Mouse (Mus musculus): ENCODE data around the gene 2310011J03Rik. TPM values are rescaled to one million over a fixed set of nuclear protein-coding genes. Genes with fewer than 3 reads are reported as not detected.

Gene 2310011J03Rik
- total and polyA plus RNA-seq, 3 experiments, result 65.7 to 81.5 TPM; not detected in 1

DNA sequence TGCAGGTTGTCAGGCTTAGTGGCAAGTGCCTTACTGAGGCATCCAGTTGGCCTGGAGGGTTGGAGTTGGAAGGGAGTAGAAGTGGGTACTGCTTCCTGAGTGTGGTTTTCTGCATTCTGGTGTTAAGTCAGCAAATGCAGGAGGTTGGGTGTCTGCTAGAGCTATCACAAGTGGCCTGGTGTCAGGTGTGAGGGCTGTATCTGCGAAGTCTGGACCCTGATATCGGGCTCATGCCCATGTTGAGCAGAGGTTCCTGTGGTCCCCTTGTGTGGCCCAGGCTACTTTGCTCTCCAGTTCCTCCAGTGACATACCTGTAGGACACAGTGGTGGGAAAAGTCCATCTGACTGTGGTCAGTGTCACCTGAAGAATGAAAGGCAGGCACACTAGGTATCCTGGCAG is 50.2 kb downstream of the 2310011J03Rik start:
- Histone ChIP-seq H3K27ac (ENCODE audit: control insufficient read depth, low read depth, low read length) (no peak overlapping the region), H3K9ac (ENCODE audit: control insufficient read depth, low read depth, low read length, poor library complexity, severe bottlenecking) (no peak overlapping the region), H3K79me2 (ENCODE audit: control insufficient read depth, insufficient read depth, low read length, poor library complexity) (peaks cover 80% of the 10 kb centered on the region), H3K4me3 (ENCODE audit: control insufficient read depth in 1 of 2, insufficient read depth in 1 of 2, low read depth in 2 of 2, low read length in 2 of 2) (no peak overlapping the region), H3K36me3 (ENCODE audit: control insufficient read depth in 1 of 2, insufficient read depth in 2 of 2, low read length in 2 of 2) (peaks cover 4 to 21% of the 10 kb centered on the region in 2 experiments), H3K27me3 (ENCODE audit: control insufficient read depth in 1 of 2, insufficient read depth in 2 of 2, low read length in 2 of 2) (no peaks in the 10 kb centered on the region), H3K4me1 (ENCODE audit: control insufficient read depth in 1 of 2, insufficient read depth in 2 of 2, low read length in 2 of 2) (peaks cover 3 to 20% of the 10 kb centered on the region in 2 experiments; a peak in 2 of 4 replicates), H3K9me3 (replicated peaks; ENCODE audit: insufficient read depth, low read length) (no peaks in the 10 kb centered on the region)
- DNase-seq (ENCODE audit: low read depth, low spot score), result no peak
- TF ChIP-seq E2F4 (IDR thresholded peaks at IDR 0.05; ENCODE audit: borderline replicate concordance, low read depth, low read length), result no peak
- no peak for TF ChIP-seq SMC3 (IDR thresholded peaks at IDR 0.05; ENCODE audit: low read depth, low read length)
- TF ChIP-seq POLR2AphosphoS2 (IDR thresholded peaks at IDR 0.05; ENCODE audit: low read length), result no peak
- TF ChIP-seq TAL1 (IDR thresholded peaks at IDR 0.05; ENCODE audit: low read length), result no peak
- no peak for TF ChIP-seq MYC (IDR thresholded peaks at IDR 0.05; ENCODE audit: low read depth, low read length)
- no peak for TF ChIP-seq MXI1 (IDR thresholded peaks at IDR 0.05; ENCODE audit: low read depth, low read length)
- TF ChIP-seq POLR2AphosphoS5 (IDR thresholded peaks at IDR 0.05; ENCODE audit: borderline replicate concordance, low read depth, low read length), result no peak
- no peak for TF ChIP-seq POLR2A (IDR thresholded peaks at IDR 0.05; ENCODE audit: control insufficient read depth in 1 of 2, insufficient read depth in 1 of 2, low read depth in 1 of 2, low read length in 2 of 2, poor library complexity in 1 of 2)
- TF ChIP-seq UBTF (IDR thresholded peaks at IDR 0.05; ENCODE audit: borderline replicate concordance, insufficient read depth, low read depth, low read length), result no peak
- no peak for TF ChIP-seq HCFC1 (IDR thresholded peaks at IDR 0.05; ENCODE audit: low read depth, low read length)
- no peak for TF ChIP-seq ZC3H11A (IDR thresholded peaks at IDR 0.05; ENCODE audit: low read depth, low read length)
- TF ChIP-seq MAX (IDR thresholded peaks at IDR 0.05; ENCODE audit: low read length), result no peak
- no peak for TF ChIP-seq MAZ (IDR thresholded peaks at IDR 0.05; ENCODE audit: low read depth, low read length)
- TF ChIP-seq KAT2A (conservative IDR thresholded peaks at IDR 0.05; ENCODE audit: low read depth, low read length), result no peak
- TF ChIP-seq GATA1 (IDR thresholded peaks at IDR 0.05; ENCODE audit: low read depth, low read length), result no peak
- no peak for TF ChIP-seq SIN3A (IDR thresholded peaks at IDR 0.05; ENCODE audit: low read length)
- no peak for TF ChIP-seq ETS1 (IDR thresholded peaks at IDR 0.05; ENCODE audit: low read depth, low read length)
- no peak for TF ChIP-seq TBP (IDR thresholded peaks at IDR 0.05; ENCODE audit: low read depth, low read length)
- no peak for TF ChIP-seq RCOR1 (IDR thresholded peaks at IDR 0.05; ENCODE audit: low read depth, low read length)
- no peak for TF ChIP-seq MAFK (IDR thresholded peaks at IDR 0.05; ENCODE audit: borderline replicate concordance, low read depth, low read length)

Other genes with a start within 250 kb of the 2310011J03Rik start
- 14.6 and 15.8 TPM in 2 replicates for gene Sbno2, start 215.0 kb downstream of the 2310011J03Rik start, total RNA-seq (2012; rRNA removed)
- 10 to 100 TPM in 1 of 2 experiments, not detected in 1; 29.0 TPM for gene Sbno2, start 215.0 kb downstream of the 2310011J03Rik start, polyA plus RNA-seq (2012; ENCODE audit: insufficient read depth in 1 of 2, insufficient read length in 2 of 2, low read depth in 1 of 2, low replicate concordance in 2 of 2, missing spikeins in 1 of 2)
- gene Stk11, start 204.7 kb downstream of the 2310011J03Rik start, total RNA-seq (2012; rRNA removed), result 77.8 and 108 TPM in 2 replicates
- gene Stk11, start 204.7 kb downstream of the 2310011J03Rik start, polyA plus RNA-seq (2012; ENCODE audit: insufficient read depth in 1 of 2, insufficient read length in 2 of 2, low read depth in 1 of 2, low replicate concordance in 2 of 2, missing spikeins in 1 of 2), result 100 to 1,000 TPM in 1 of 2 experiments, not detected in 1; 188 TPM
- 308 and 324 TPM in 2 replicates for gene Atp5d, start 181.9 kb downstream of the 2310011J03Rik start, total RNA-seq (2012; rRNA removed)
- gene Atp5d, start 181.9 kb downstream of the 2310011J03Rik start, polyA plus RNA-seq (2012; ENCODE audit: insufficient read depth in 1 of 2, insufficient read length in 2 of 2, low read depth in 1 of 2, low replicate concordance in 2 of 2, missing spikeins in 1 of 2), result 100 to 1,000 TPM; 300 to 657 TPM
- gene Cbarp, start 179.7 kb downstream of the 2310011J03Rik start, total RNA-seq (2012; rRNA removed), result 4.8 and 6.8 TPM in 2 replicates
- gene Cbarp, start 179.7 kb downstream of the 2310011J03Rik start, polyA plus RNA-seq (2012; ENCODE audit: insufficient read depth in 1 of 2, insufficient read length in 2 of 2, low read depth in 1 of 2, low replicate concordance in 2 of 2, missing spikeins in 1 of 2), result 10 to 100 TPM in 1 of 2 experiments, not detected in 1; 19.3 TPM
- gene Midn, start 172.3 kb downstream of the 2310011J03Rik start, total RNA-seq (2012; rRNA removed), result 8.1 and 8.3 TPM in 2 replicates
- 10 to 100 TPM in 1 of 2 experiments, not detected in 1; 26.7 TPM for gene Midn, start 172.3 kb downstream of the 2310011J03Rik start, polyA plus RNA-seq (2012; ENCODE audit: insufficient read depth in 1 of 2, insufficient read length in 2 of 2, low read depth in 1 of 2, low replicate concordance in 2 of 2, missing spikeins in 1 of 2)
- 21.2 and 27.2 TPM in 2 replicates for gene Cirbp, start 154.6 kb downstream of the 2310011J03Rik start, total RNA-seq (2012; rRNA removed)
- 10 to 100 TPM in 1 of 2 experiments, not detected in 1; 56.6 TPM for gene Cirbp, start 154.6 kb downstream of the 2310011J03Rik start, polyA plus RNA-seq (2012; ENCODE audit: insufficient read depth in 1 of 2, insufficient read length in 2 of 2, low read depth in 1 of 2, low replicate concordance in 2 of 2, missing spikeins in 1 of 2)
- gene 1600002K03Rik, start 147.6 kb downstream of the 2310011J03Rik start, total RNA-seq (2012; rRNA removed), result 16.9 and 17.7 TPM in 2 replicates
- 10 to 100 TPM in 1 of 2 experiments, not detected in 1; 11.4 TPM for gene 1600002K03Rik, start 147.6 kb downstream of the 2310011J03Rik start, polyA plus RNA-seq (2012; ENCODE audit: insufficient read depth in 1 of 2, insufficient read length in 2 of 2, low read depth in 1 of 2, low replicate concordance in 2 of 2, missing spikeins in 1 of 2)
- 0.12 TPM in 1 of 2 replicates, not detected in the other for gene Efna2, start 141.1 kb downstream of the 2310011J03Rik start, total RNA-seq (2012; rRNA removed)
- gene Efna2, start 141.1 kb downstream of the 2310011J03Rik start, polyA plus RNA-seq (2012; ENCODE audit: insufficient read depth in 1 of 2, insufficient read length in 2 of 2, low read depth in 1 of 2, low replicate concordance in 2 of 2, missing spikeins in 1 of 2), result 1 to 10 TPM in 1 of 2 experiments, not detected in 1; 2.8 TPM
- 34.8 and 35.3 TPM in 2 replicates for gene Mum1, start 94.1 kb downstream of the 2310011J03Rik start, total RNA-seq (2012; rRNA removed)
- 10 to 100 TPM; 34.0 to 55.2 TPM for gene Mum1, start 94.1 kb downstream of the 2310011J03Rik start, polyA plus RNA-seq (2012; ENCODE audit: insufficient read depth in 1 of 2, insufficient read length in 2 of 2, low read depth in 1 of 2, low replicate concordance in 2 of 2, missing spikeins in 1 of 2)
- gene Ndufs7, start 71.4 kb downstream of the 2310011J03Rik start, total RNA-seq (2012; rRNA removed), result 341 and 377 TPM in 2 replicates
- 100 to 1,000 TPM in 1 of 2 experiments, not detected in 1; 458 TPM for gene Ndufs7, start 71.4 kb downstream of the 2310011J03Rik start, polyA plus RNA-seq (2012; ENCODE audit: insufficient read depth in 1 of 2, insufficient read length in 2 of 2, low read depth in 1 of 2, low replicate concordance in 2 of 2, missing spikeins in 1 of 2)
- 4.1 and 6.0 TPM in 2 replicates for gene Gamt, start 59.5 kb downstream of the 2310011J03Rik start, total RNA-seq (2012; rRNA removed)
- gene Gamt, start 59.5 kb downstream of the 2310011J03Rik start, polyA plus RNA-seq (2012; ENCODE audit: insufficient read depth in 1 of 2, insufficient read length in 2 of 2, low read depth in 1 of 2, low replicate concordance in 2 of 2, missing spikeins in 1 of 2), result 1 to 10 TPM in 1 of 2 experiments, not detected in 1; 8.4 TPM
- 159 and 166 TPM in 2 replicates for gene Dazap1, start 59.1 kb downstream of the 2310011J03Rik start, total RNA-seq (2012; rRNA removed)
- gene Dazap1, start 59.1 kb downstream of the 2310011J03Rik start, polyA plus RNA-seq (2012; ENCODE audit: insufficient read depth in 1 of 2, insufficient read length in 2 of 2, low read depth in 1 of 2, low replicate concordance in 2 of 2, missing spikeins in 1 of 2), result 100 to 1,000 TPM in 1 of 2 experiments, not detected in 1; 236 TPM
- gene Rps15, start 28.1 kb downstream of the 2310011J03Rik start, total RNA-seq (2012; rRNA removed), result 3,963 and 4,320 TPM in 2 replicates
- gene Rps15, start 28.1 kb downstream of the 2310011J03Rik start, polyA plus RNA-seq (2012; ENCODE audit: insufficient read depth in 1 of 2, insufficient read length in 2 of 2, low read depth in 1 of 2, low replicate concordance in 2 of 2, missing spikeins in 1 of 2), result 1,000 to 10,000 TPM; 1,331 to 3,905 TPM
- 0.39 and 0.58 TPM in 2 replicates for gene Apc2, start 24.6 kb downstream of the 2310011J03Rik start, total RNA-seq (2012; rRNA removed)
- gene Apc2, start 24.6 kb downstream of the 2310011J03Rik start, polyA plus RNA-seq (2012; ENCODE audit: insufficient read depth in 1 of 2, insufficient read length in 2 of 2, low read depth in 1 of 2, low replicate concordance in 2 of 2, missing spikeins in 1 of 2), result 1 to 10 TPM in 1 of 2 experiments, not detected in 1; 1.2 TPM
- 6.1 and 6.5 TPM in 2 replicates for gene Pcsk4, start 9.0 kb upstream of the 2310011J03Rik start, total RNA-seq (2012; rRNA removed)
- gene Pcsk4, start 9.0 kb upstream of the 2310011J03Rik start, polyA plus RNA-seq (2012; ENCODE audit: insufficient read depth in 1 of 2, insufficient read length in 2 of 2, low read depth in 1 of 2, low replicate concordance in 2 of 2, missing spikeins in 1 of 2), result 10 to 100 TPM in 1 of 2 experiments, not detected in 1; 23.1 TPM
- gene Reep6, start 9.4 kb upstream of the 2310011J03Rik start, total RNA-seq (2012; rRNA removed), result 3.1 and 3.2 TPM in 2 replicates
- 10 to 100 TPM in 1 of 2 experiments, not detected in 1; 27.9 TPM for gene Reep6, start 9.4 kb upstream of the 2310011J03Rik start, polyA plus RNA-seq (2012; ENCODE audit: insufficient read depth in 1 of 2, insufficient read length in 2 of 2, low read depth in 1 of 2, low replicate concordance in 2 of 2, missing spikeins in 1 of 2)
- 2.4 and 3.9 TPM in 2 replicates for gene Adamtsl5, start 27.9 kb upstream of the 2310011J03Rik start, total RNA-seq (2012; rRNA removed)
- 10 to 100 TPM in 1 of 2 experiments, not detected in 1; 16.5 TPM for gene Adamtsl5, start 27.9 kb upstream of the 2310011J03Rik start, polyA plus RNA-seq (2012; ENCODE audit: insufficient read depth in 1 of 2, insufficient read length in 2 of 2, low read depth in 1 of 2, low replicate concordance in 2 of 2, missing spikeins in 1 of 2)
- 0.19 TPM in 1 of 2 replicates, not detected in the other for gene Plk5, start 35.9 kb upstream of the 2310011J03Rik start, total RNA-seq (2012; rRNA removed)
- under 1 TPM in 1 of 2 experiments, not detected in 1; 0.19 TPM for gene Plk5, start 35.9 kb upstream of the 2310011J03Rik start, polyA plus RNA-seq (2012; ENCODE audit: insufficient read depth in 1 of 2, insufficient read length in 2 of 2, low read depth in 1 of 2, low replicate concordance in 2 of 2, missing spikeins in 1 of 2)
- 14.1 and 15.6 TPM in 2 replicates for gene Mex3d, start 67.1 kb upstream of the 2310011J03Rik start, total RNA-seq (2012; rRNA removed)
- 10 to 100 TPM in 1 of 2 experiments, not detected in 1; 18.8 TPM for gene Mex3d, start 67.1 kb upstream of the 2310011J03Rik start, polyA plus RNA-seq (2012; ENCODE audit: insufficient read depth in 1 of 2, insufficient read length in 2 of 2, low read depth in 1 of 2, low replicate concordance in 2 of 2, missing spikeins in 1 of 2)
- 81.4 and 86.9 TPM in 2 replicates for gene Mbd3, start 79.0 kb upstream of the 2310011J03Rik start, total RNA-seq (2012; rRNA removed)
- 100 to 1,000 TPM in 1 of 2 experiments, not detected in 1; 289 TPM for gene Mbd3, start 79.0 kb upstream of the 2310011J03Rik start, polyA plus RNA-seq (2012; ENCODE audit: insufficient read depth in 1 of 2, insufficient read length in 2 of 2, low read depth in 1 of 2, low replicate concordance in 2 of 2, missing spikeins in 1 of 2)
- 879 and 935 TPM in 2 replicates for gene Uqcr11, start 86.3 kb upstream of the 2310011J03Rik start, total RNA-seq (2012; rRNA removed)
- gene Uqcr11, start 86.3 kb upstream of the 2310011J03Rik start, polyA plus RNA-seq (2012; ENCODE audit: insufficient read depth in 1 of 2, insufficient read length in 2 of 2, low read depth in 1 of 2, low replicate concordance in 2 of 2, missing spikeins in 1 of 2), result 100 to 1,000 TPM in 1 of 2 experiments, not detected in 1; 481 TPM
- gene Tcf3, start 113.1 kb upstream of the 2310011J03Rik start, total RNA-seq (2012; rRNA removed), result 113 and 125 TPM in 2 replicates
- 100 to 1,000 TPM in 1 of 2 experiments, not detected in 1; 258 TPM for gene Tcf3, start 113.1 kb upstream of the 2310011J03Rik start, polyA plus RNA-seq (2012; ENCODE audit: insufficient read depth in 1 of 2, insufficient read length in 2 of 2, low read depth in 1 of 2, low replicate concordance in 2 of 2, missing spikeins in 1 of 2)
- gene Onecut3, start 174.3 kb upstream of the 2310011J03Rik start, total RNA-seq (2012; rRNA removed), result not detected in 2 replicates
- not detected for gene Onecut3, start 174.3 kb upstream of the 2310011J03Rik start, polyA plus RNA-seq (2012; ENCODE audit: insufficient read depth in 1 of 2, insufficient read length in 2 of 2, low read depth in 1 of 2, low replicate concordance in 2 of 2, missing spikeins in 1 of 2)
- 0.03 TPM in 1 of 2 replicates, not detected in the other for gene Atp8b3, start 218.6 kb upstream of the 2310011J03Rik start, total RNA-seq (2012; rRNA removed)
- under 1 TPM in 1 of 2 experiments, not detected in 1; 0.13 TPM for gene Atp8b3, start 218.6 kb upstream of the 2310011J03Rik start, polyA plus RNA-seq (2012; ENCODE audit: insufficient read depth in 1 of 2, insufficient read length in 2 of 2, low read depth in 1 of 2, low replicate concordance in 2 of 2, missing spikeins in 1 of 2)
- 14.3 and 14.7 TPM in 2 replicates for gene Rexo1, start 241.0 kb upstream of the 2310011J03Rik start, total RNA-seq (2012; rRNA removed)
- 10 to 100 TPM in 1 of 2 experiments, not detected in 1; 54.6 TPM for gene Rexo1, start 241.0 kb upstream of the 2310011J03Rik start, polyA plus RNA-seq (2012; ENCODE audit: insufficient read depth in 1 of 2, insufficient read length in 2 of 2, low read depth in 1 of 2, low replicate concordance in 2 of 2, missing spikeins in 1 of 2)

Measured in MEL (cell line).